26 mouse cellular contexts compared by ENCODE assay signal in genomic region chr14:117655382-117655781, GRCm38 (mm10).
A peak's percentile ranks its signal among the peaks of the same experiment; 100 is the strongest.
DNase-seq lines count a peak whose midpoint lies in the region; ATAC-seq and TF ChIP-seq lines count a peak whose summit lies in the region.
"Had no signal": no experiment of that assay in that cellular context is flagged by ENCODE, and none has a peak within 500 bp of the region (broad histone marks: within the 10 kb centered on the region; RNA-seq: fewer than 3 reads in every experiment).

No protein-coding gene starts in this region.

- H3K9ac ChIP-seq in forebrain, embryonic 15.5 days (replicated peaks) = no peak overlapping the region
- no peak overlapping the region for H3K9ac ChIP-seq in forebrain, embryonic 11.5 days (ENCODE audit: low read length)
- H3K9ac ChIP-seq in midbrain, embryonic 12.5 days (replicated peaks) = no peak overlapping the region
- H3K9ac ChIP-seq in midbrain, embryonic 11.5 days (ENCODE audit: low read length) = no peak overlapping the region
- no peak overlapping the region for H3K9ac ChIP-seq in forebrain, embryonic 16.5 days (replicated peaks; ENCODE audit: low read depth, low read length)
- no peak overlapping the region for H3K9ac ChIP-seq in liver, embryonic 12.5 days
- H3K9ac ChIP-seq: heart, embryonic 12.5 days; intestine, embryonic 15.5 days; limb, embryonic 12.5 days had no signal

- H3K4me3 ChIP-seq in forebrain, embryonic 15.5 days = no peak overlapping the region
- no peak overlapping the region for H3K4me3 ChIP-seq in forebrain, embryonic 11.5 days (ENCODE audit: low read depth, low read length)
- no peak overlapping the region for H3K4me3 ChIP-seq in midbrain, embryonic 12.5 days
- no peak overlapping the region for H3K4me3 ChIP-seq in midbrain, embryonic 11.5 days (ENCODE audit: low read depth, low read length)
- no peak overlapping the region for H3K4me3 ChIP-seq in forebrain, embryonic 16.5 days (replicated peaks; ENCODE audit: low read length)
- H3K4me3 ChIP-seq in liver, embryonic 12.5 days = no peak overlapping the region
- H3K4me3 ChIP-seq: heart, embryonic 12.5 days; hindbrain, embryonic 10.5 days; intestine, embryonic 15.5 days; limb, embryonic 12.5 days had no signal

- no peaks in the 10 kb centered on the region for H3K27me3 ChIP-seq in forebrain, embryonic 15.5 days
- H3K27me3 ChIP-seq in forebrain, embryonic 11.5 days (ENCODE audit: control insufficient read depth, insufficient read depth, low read length) = no peaks in the 10 kb centered on the region
- H3K27me3 ChIP-seq in midbrain, embryonic 12.5 days = no peaks in the 10 kb centered on the region
- no peaks in the 10 kb centered on the region for H3K27me3 ChIP-seq in midbrain, embryonic 11.5 days (ENCODE audit: control insufficient read depth, insufficient read depth, low read length)
- no peaks in the 10 kb centered on the region for H3K27me3 ChIP-seq in forebrain, embryonic 16.5 days (replicated peaks; ENCODE audit: control insufficient read depth, insufficient read depth, low read length)
- no peaks in the 10 kb centered on the region for H3K27me3 ChIP-seq in liver, embryonic 12.5 days (replicated peaks)
- H3K27me3 ChIP-seq: CH12.LX; intestine, embryonic 15.5 days; limb, embryonic 12.5 days had no signal

- 62% methylated on average over 6 of the region's 6 CpGs for WGBS in forebrain, embryonic 15.5 days
- 92% methylated on average over 6 of the region's 6 CpGs for whole genome bisulfite sequencing in forebrain, embryonic 11.5 days
- 70% methylated on average over 6 of the region's 6 CpGs for WGBS in midbrain, embryonic 12.5 days
- WGBS in midbrain, embryonic 11.5 days = 82% methylated on average over 6 of the region's 6 CpGs
- 51% methylated on average over 6 of the region's 6 CpGs for WGBS in forebrain, embryonic 16.5 days
- 74% methylated on average over 6 of the region's 6 CpGs for WGBS in liver, embryonic 12.5 days (ENCODE audit: insufficient replicate concordance)

- H3K36me3 ChIP-seq in forebrain, embryonic 15.5 days = no peaks in the 10 kb centered on the region
- no peaks in the 10 kb centered on the region for H3K36me3 ChIP-seq in forebrain, embryonic 11.5 days (ENCODE audit: control insufficient read depth, insufficient read depth, low read length)
- H3K36me3 ChIP-seq in midbrain, embryonic 12.5 days = no peaks in the 10 kb centered on the region
- H3K36me3 ChIP-seq in midbrain, embryonic 11.5 days (ENCODE audit: control insufficient read depth, insufficient read depth, low read length) = no peaks in the 10 kb centered on the region
- no peaks in the 10 kb centered on the region for H3K36me3 ChIP-seq in forebrain, embryonic 16.5 days (ENCODE audit: control insufficient read depth, insufficient read depth)
- H3K36me3 ChIP-seq in liver, embryonic 12.5 days = no peaks in the 10 kb centered on the region
- H3K36me3 ChIP-seq: G1E; heart, embryonic 12.5 days; hindbrain, embryonic 10.5 days; intestine, embryonic 15.5 days; limb, embryonic 12.5 days had no signal

- no peak for TF ChIP-seq POLR2A in brain, embryonic 14.5 days (IDR thresholded peaks at IDR 0.05; ENCODE audit: borderline replicate concordance, extremely low read depth, insufficient read depth, insufficient read length, poor library complexity, severe bottlenecking)

- DNase-seq in forebrain, embryonic 11.5 days (ENCODE audit: low spot score) = no peak
- DNase-seq in midbrain, embryonic 11.5 days (ENCODE audit: low spot score, missing footprints) = no peak
- DNase-seq in brain, embryonic 14.5 days (ENCODE audit: low read depth) = peak; percentile 82
- DNase-seq: adrenal gland, adult 2 months; B cell, adult 2 months; cerebellum, adult 9-10 months; gastrocnemius, postnatal 25 days; heart, adult 18-20 months; heart, postnatal 10 days; kidney, adult 8-10 months; kidney, postnatal 10 days; lung, adult 2 months; lung, postnatal 14 days; right cerebral cortex, postnatal 25 days; spleen, adult 18-20 months had no signal

- H3K9me3 ChIP-seq in forebrain, embryonic 15.5 days = no peaks in the 10 kb centered on the region
- H3K9me3 ChIP-seq in forebrain, embryonic 11.5 days (ENCODE audit: control insufficient read depth, low read length) = no peaks in the 10 kb centered on the region
- no peaks in the 10 kb centered on the region for H3K9me3 ChIP-seq in midbrain, embryonic 12.5 days
- H3K9me3 ChIP-seq in midbrain, embryonic 11.5 days (ENCODE audit: control insufficient read depth, low read length) = no peaks in the 10 kb centered on the region
- H3K9me3 ChIP-seq in forebrain, embryonic 16.5 days (ENCODE audit: control insufficient read depth, low read length) = no peaks in the 10 kb centered on the region
- no peaks in the 10 kb centered on the region for H3K9me3 ChIP-seq in liver, embryonic 12.5 days (replicated peaks)
- H3K9me3 ChIP-seq: heart, embryonic 12.5 days; hindbrain, embryonic 10.5 days; intestine, embryonic 15.5 days; limb, embryonic 12.5 days had no signal

- peaks cover 10% of the 10 kb centered on the region for H3K4me1 ChIP-seq in forebrain, embryonic 15.5 days
- H3K4me1 ChIP-seq in forebrain, embryonic 11.5 days (replicated peaks; ENCODE audit: control insufficient read depth, insufficient read depth, low read length) = no peaks in the 10 kb centered on the region
- peaks cover 2% of the 10 kb centered on the region; the same call in 1 of the 2 replicates for H3K4me1 ChIP-seq in midbrain, embryonic 12.5 days
- no peaks in the 10 kb centered on the region for H3K4me1 ChIP-seq in midbrain, embryonic 11.5 days (ENCODE audit: control insufficient read depth, insufficient read depth, low read length)
- peaks cover 4% of the 10 kb centered on the region for H3K4me1 ChIP-seq in forebrain, embryonic 16.5 days (replicated peaks; ENCODE audit: control insufficient read depth, insufficient read depth, low read length)
- H3K4me1 ChIP-seq in liver, embryonic 12.5 days = no peaks in the 10 kb centered on the region
- H3K4me1 ChIP-seq: heart, embryonic 12.5 days; hindbrain, embryonic 10.5 days; intestine, embryonic 15.5 days had no signal

- no peak for TF ChIP-seq CTCF in brain, embryonic 14.5 days (IDR thresholded peaks at IDR 0.05; ENCODE audit: borderline replicate concordance, extremely low read depth, insufficient read depth, insufficient read length)

- peak overlapping the region; percentile 54 for H3K27ac ChIP-seq in forebrain, embryonic 15.5 days (replicated peaks)
- no peak overlapping the region for H3K27ac ChIP-seq in forebrain, embryonic 11.5 days (ENCODE audit: low read depth, low read length)
- peak overlapping the region; percentile 40; the same call in 1 of the 2 replicates for H3K27ac ChIP-seq in midbrain, embryonic 12.5 days (replicated peaks)
- H3K27ac ChIP-seq in midbrain, embryonic 11.5 days (ENCODE audit: low read depth, low read length) = no peak overlapping the region
- H3K27ac ChIP-seq in forebrain, embryonic 16.5 days (ENCODE audit: low read length) = no peak overlapping the region; the same call in 1 of the 2 replicates
- H3K27ac ChIP-seq in liver, embryonic 12.5 days = no peak overlapping the region
- H3K27ac ChIP-seq: hindbrain, embryonic 10.5 days; intestine, embryonic 15.5 days; limb, embryonic 12.5 days had no signal

- ATAC-seq in forebrain, embryonic 15.5 days (replicated peaks) = peak; percentile 78
- ATAC-seq in forebrain, embryonic 11.5 days (replicated peaks; ENCODE audit: low FRiP score) = no peak
- 0 out of 2 replicates have a peak, but pooled peaks have one; percentile 48 for ATAC-seq in midbrain, embryonic 12.5 days (ENCODE audit: low FRiP score, low read depth)
- ATAC-seq in midbrain, embryonic 11.5 days (ENCODE audit: low FRiP score) = no peak
- ATAC-seq in forebrain, embryonic 16.5 days = peak; percentile 92
- ATAC-seq in liver, embryonic 12.5 days = no peak
- ATAC-seq: intestine, embryonic 15.5 days had no signal

- no peak overlapping the region for H3K4me2 ChIP-seq in forebrain, embryonic 15.5 days (replicated peaks)
- H3K4me2 ChIP-seq in forebrain, embryonic 11.5 days (ENCODE audit: low read depth, low read length, severe bottlenecking) = no peak overlapping the region
- no peak overlapping the region for H3K4me2 ChIP-seq in midbrain, embryonic 12.5 days (replicated peaks)
- no peak overlapping the region for H3K4me2 ChIP-seq in midbrain, embryonic 11.5 days
- no peak overlapping the region for H3K4me2 ChIP-seq in forebrain, embryonic 16.5 days (ENCODE audit: low read length)
- H3K4me2 ChIP-seq in liver, embryonic 12.5 days = no peak overlapping the region
- H3K4me2 ChIP-seq: heart, embryonic 12.5 days; intestine, embryonic 15.5 days; limb, embryonic 12.5 days; liver, embryonic 11.5 days had no signal

Comparison
In these comparisons a context has a peak if more than half of its experiments do, and no peak if none do; other contexts are left out.
1. ATAC-seq: peak in forebrain, embryonic 15.5 days (single experiment), midbrain, embryonic 12.5 days (single experiment) and forebrain, embryonic 16.5 days (single experiment); none in forebrain, embryonic 11.5 days (single experiment), midbrain, embryonic 11.5 days (single experiment) and liver, embryonic 12.5 days (single experiment).
2. H3K27ac ChIP-seq: peak in forebrain, embryonic 15.5 days (single experiment) and midbrain, embryonic 12.5 days (single experiment); none in forebrain, embryonic 11.5 days (single experiment), midbrain, embryonic 11.5 days (single experiment), forebrain, embryonic 16.5 days (single experiment) and liver, embryonic 12.5 days (single experiment).